Mouse (Mus musculus) olfactory bulb, adult 2 months (tissue): ENCODE measurements around the gene Trim42.

Source experiments
- CTCF ChIP-seq: fragments of 200-500 bp; IDR thresholded peaks from 2 replicates; pipeline ENCODE4 v1.5.1; 2012; ENCODE audit warnings: low read depth, mild to moderate bottlenecking, low read length, moderate library complexity; ENCODE audit not compliant: insufficient read depth
- POLR2A ChIP-seq: fragments of 200-500 bp; IDR thresholded peaks from 2 replicates; pipeline ENCODE4 v1.6.1; 2012; ENCODE audit warnings: mild to moderate bottlenecking, low read depth, low read length, moderate library complexity; ENCODE audit not compliant: insufficient read depth

GRCm38 (mm10) chr9:97414876-97415668 lies 45.3 kb upstream of the Trim42 start:
- TF ChIP-seq POLR2A (no peak), CTCF (no peak)
